Mouse (Mus musculus): ENCODE data around the gene Kcnn1. TPM values are rescaled to one million over a fixed set of nuclear protein-coding genes. Genes with fewer than 3 reads are reported as not detected.

Kcnn1 gene
- polyA plus RNA-seq, 1 experiment from 2014 or later, result 4.0 TPM

GRCm38 (mm10) chr8:70796403-70797080 lies 66.5 kb downstream of the Kcnn1 start:
- H3K4me3 ChIP-seq, result peak overlapping the region; percentile 62
- 3% methylated on average over 54 of the region's 54 CpGs for WGBS
- peaks cover 54% of the 10 kb centered on the region for H3K4me1 ChIP-seq
- DNase-seq (ENCODE audit: low spot score), result no peak
- H3K27ac ChIP-seq, result peak overlapping the region; percentile 79
- peaks cover 76% of the 10 kb centered on the region for H3K27me3 ChIP-seq (ENCODE audit: low read depth, poor library complexity, severe bottlenecking)
- no peaks in the 10 kb centered on the region for H3K9me3 ChIP-seq (replicated peaks)
- H3K36me3 ChIP-seq, result no peaks in the 10 kb centered on the region

DNA sequence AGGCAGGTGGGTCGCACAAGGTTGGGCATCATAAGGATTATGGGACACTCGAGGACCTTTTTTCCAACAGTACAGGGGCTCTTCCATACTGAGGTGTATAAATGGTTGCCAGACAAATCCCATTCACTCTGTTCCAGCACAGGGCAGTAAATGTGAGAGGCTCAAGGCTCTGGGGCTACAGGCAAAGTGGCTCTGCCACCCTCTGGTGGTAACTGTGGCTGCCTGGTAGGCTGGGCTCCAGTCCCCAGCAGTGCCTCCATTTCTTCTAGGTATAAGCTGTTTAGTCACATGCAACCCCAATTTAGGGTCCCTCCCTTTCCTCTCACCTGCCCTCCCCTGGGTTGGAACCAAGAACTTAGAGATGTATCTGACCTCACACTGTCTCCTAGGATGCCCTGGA lies 67.7 kb downstream of the Kcnn1 start:
- Histone ChIP-seq H3K4me1 (peaks cover 61% of the 10 kb centered on the region), H3K27me3 (ENCODE audit: low read depth, poor library complexity, severe bottlenecking) (peaks cover 70% of the 10 kb centered on the region), H3K27ac (no peak overlapping the region), H3K4me3 (no peak overlapping the region), H3K9me3 (replicated peaks) (no peaks in the 10 kb centered on the region), H3K36me3 (no peaks in the 10 kb centered on the region)
- DNase-seq (ENCODE audit: low spot score), result no peak
- 91% methylated on average over 2 of the region's 2 CpGs for WGBS

- Histone ChIP-seq H3K36me3 (peaks cover 8% of the 10 kb centered on the region), H3K27me3 (ENCODE audit: low read depth, poor library complexity, severe bottlenecking) (peaks cover 65% of the 10 kb centered on the region), H3K9me3 (replicated peaks) (no peaks in the 10 kb centered on the region), H3K4me3 (no peak overlapping the region), H3K4me1 (peaks cover 71% of the 10 kb centered on the region), H3K27ac (peak overlapping the region; percentile 2; the same call in 1 of the 2 replicates)
- DNase-seq (ENCODE audit: low spot score), result no peak
- WGBS, result 83% methylated on average over 2 of the region's 2 CpGs
Measured at GRCm38 (mm10) chr8:70794215-70794614, 68.8 kb downstream of the Kcnn1 start.

DNA sequence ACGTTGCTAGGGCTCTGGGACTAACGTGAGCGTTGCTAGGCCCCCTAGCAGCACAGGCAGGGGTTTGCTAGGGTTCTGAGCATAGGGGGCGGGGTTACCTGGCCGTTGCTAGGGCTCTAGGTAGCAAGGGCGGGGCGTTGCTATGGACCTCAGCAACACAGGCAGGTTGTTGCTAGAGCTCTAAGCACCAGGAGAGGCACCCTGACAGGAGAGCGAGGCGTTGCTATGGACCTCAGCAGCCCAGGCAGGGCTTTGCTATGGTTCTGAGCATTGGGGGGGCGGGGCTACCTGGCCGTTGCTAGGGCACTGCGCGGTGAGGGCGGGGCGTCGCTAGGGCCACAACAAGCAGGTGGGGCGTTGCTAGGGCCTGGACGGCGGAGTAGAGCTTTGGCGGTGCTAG lies 70.4 kb downstream of the Kcnn1 start:
- WGBS, result under 1% methylated on average over 20 of the region's 20 CpGs
- no peaks in the 10 kb centered on the region for H3K9me3 ChIP-seq (replicated peaks)
- DNase-seq (ENCODE audit: low spot score), result peak; percentile 86
- H3K27me3 ChIP-seq (ENCODE audit: low read depth, poor library complexity, severe bottlenecking), result peaks cover 54% of the 10 kb centered on the region
- H3K4me3 ChIP-seq, result peak overlapping the region; percentile 75
- H3K4me1 ChIP-seq, result peaks cover 80% of the 10 kb centered on the region
- H3K36me3 ChIP-seq, result peaks cover 24% of the 10 kb centered on the region
- H3K27ac ChIP-seq, result peak overlapping the region; percentile 92

Small RNA genes lying within 50 kb of the gene (microRNA-seq; reads per million reads assigned to microRNA genes)
- 2.1 reads per million for gene Mir7067
- not detected for gene Mir7240

Other genes starting within 250 kb of the Kcnn1 start
- gene Lrrc25, start 247.1 kb downstream of the Kcnn1 start, polyA plus RNA-seq (2016; fragmentation: Nextera tagmentation; extraction: Ambion mirVana), result 0.38 and 0.64 TPM in 2 replicates
- not detected in 2 replicates for gene Gdf15, start 230.8 kb downstream of the Kcnn1 start, polyA plus RNA-seq (2016; fragmentation: Nextera tagmentation; extraction: Ambion mirVana)
- 44.7 and 45.0 TPM in 2 replicates for gene Pgpep1, start 202.9 kb downstream of the Kcnn1 start, polyA plus RNA-seq (2016; fragmentation: Nextera tagmentation; extraction: Ambion mirVana)
- gene Lsm4, start 190.0 kb downstream of the Kcnn1 start, polyA plus RNA-seq (2016; fragmentation: Nextera tagmentation; extraction: Ambion mirVana), result 405 and 438 TPM in 2 replicates
- 69.0 and 80.6 TPM in 2 replicates for gene Jund, start 164.3 kb downstream of the Kcnn1 start, polyA plus RNA-seq (2016; fragmentation: Nextera tagmentation; extraction: Ambion mirVana)
- gene Iqcn, start 159.8 kb downstream of the Kcnn1 start, polyA plus RNA-seq (2016; fragmentation: Nextera tagmentation; extraction: Ambion mirVana), result not detected in 2 replicates
- not detected in 2 replicates for gene Gm3336, start 144.7 kb downstream of the Kcnn1 start, polyA plus RNA-seq (2016; fragmentation: Nextera tagmentation; extraction: Ambion mirVana)
- 0.10 and 0.25 TPM in 2 replicates for gene Pde4c, start 139.5 kb downstream of the Kcnn1 start, polyA plus RNA-seq (2016; fragmentation: Nextera tagmentation; extraction: Ambion mirVana)
- 7.1 and 10.8 TPM in 2 replicates for gene Rab3a, start 108.6 kb downstream of the Kcnn1 start, polyA plus RNA-seq (2016; fragmentation: Nextera tagmentation; extraction: Ambion mirVana)
- 25.2 and 29.9 TPM in 2 replicates for gene Mpv17l2, start 102.3 kb downstream of the Kcnn1 start, polyA plus RNA-seq (2016; fragmentation: Nextera tagmentation; extraction: Ambion mirVana)
- 92.7 and 100 TPM in 2 replicates for gene Pik3r2, start 86.5 kb downstream of the Kcnn1 start, polyA plus RNA-seq (2016; fragmentation: Nextera tagmentation; extraction: Ambion mirVana)
- 12.7 and 17.1 TPM in 2 replicates for gene Mast3, start 58.2 kb downstream of the Kcnn1 start, polyA plus RNA-seq (2016; fragmentation: Nextera tagmentation; extraction: Ambion mirVana)
- gene Il12rb1, start 54.8 kb downstream of the Kcnn1 start, polyA plus RNA-seq (2016; fragmentation: Nextera tagmentation; extraction: Ambion mirVana), result not detected in 2 replicates
- gene Arrdc2, start 23.5 kb downstream of the Kcnn1 start, polyA plus RNA-seq (2016; fragmentation: Nextera tagmentation; extraction: Ambion mirVana), result 4.4 and 5.0 TPM in 2 replicates
- 174 and 187 TPM in 2 replicates for gene Ccdc124, start 10.7 kb upstream of the Kcnn1 start, polyA plus RNA-seq (2016; fragmentation: Nextera tagmentation; extraction: Ambion mirVana)
- 0.16 and 0.23 TPM in 2 replicates for gene Slc5a5, start 29.5 kb upstream of the Kcnn1 start, polyA plus RNA-seq (2016; fragmentation: Nextera tagmentation; extraction: Ambion mirVana)
- gene Rpl18a, start 34.2 kb upstream of the Kcnn1 start, polyA plus RNA-seq (2016; fragmentation: Nextera tagmentation; extraction: Ambion mirVana), result 3,636 and 3,729 TPM in 2 replicates
- 67.8 and 71.4 TPM in 2 replicates for gene Map1s, start 42.7 kb upstream of the Kcnn1 start, polyA plus RNA-seq (2016; fragmentation: Nextera tagmentation; extraction: Ambion mirVana)